Mouse (Mus musculus) thymus, adult 18-20 months (tissue): ENCODE results near the gene Zfp692.
"Not testable (repeated sequence)": the region's sequence is repeated elsewhere in the genome, so short reads cannot be mapped to it uniquely, and the experiment has no call there.

Experiments used
- DNase-seq, 2 experiments: peaks; one replicate each; pipeline ENCODE4 v3.0.0; 2022; ENCODE audit warnings: mixed read lengths in 2 of 2

Zfp692 gene

GRCm38 (mm10) chr11:58357844-58358534, 51.1 kb downstream of the Zfp692 start:
- no peak for DNase-seq

GRCm38 (mm10) chr11:58362562-58362961, 55.7 kb downstream of the Zfp692 start:
- not testable (repeated sequence) for DNase-seq
